Mouse (Mus musculus): ENCODE measurements around the gene Pgp. TPM values are rescaled to one million over a fixed set of nuclear protein-coding genes. Genes with fewer than 3 reads are reported as not detected.

Pgp gene
- total RNA-seq, 2 experiments from 2014 or later = 43.4 to 48.6 TPM

DNA sequence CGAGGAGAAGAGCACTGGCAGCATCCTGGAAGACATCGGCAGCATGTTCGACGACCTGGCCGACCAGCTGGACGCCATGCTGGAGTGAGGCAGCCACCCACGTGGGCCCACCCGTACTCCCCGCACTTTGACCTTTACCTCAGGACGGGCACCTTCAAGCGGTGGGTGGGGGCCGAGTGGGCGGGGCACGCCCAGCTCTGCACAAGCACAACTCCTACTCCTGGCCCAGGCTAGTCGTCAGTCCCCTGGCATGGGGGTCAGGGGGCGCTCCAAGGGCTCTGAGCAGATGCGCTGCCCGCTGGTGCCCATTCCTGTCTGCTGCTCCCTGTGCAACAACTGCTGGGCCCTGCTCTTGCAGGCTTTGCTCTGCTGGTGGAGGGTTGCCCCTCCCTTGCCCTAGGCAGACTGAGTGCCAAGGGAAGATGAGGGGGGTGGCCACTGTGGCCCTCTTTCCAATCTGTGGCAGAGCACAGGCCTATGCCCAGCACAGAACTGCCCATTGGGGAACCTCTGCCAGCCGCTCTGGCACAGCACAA, 37.0 kb downstream of the Pgp start:
- ATAC-seq (replicated peaks; ENCODE audit: low FRiP score, poor library complexity, severe bottlenecking) = no peak

DNA sequence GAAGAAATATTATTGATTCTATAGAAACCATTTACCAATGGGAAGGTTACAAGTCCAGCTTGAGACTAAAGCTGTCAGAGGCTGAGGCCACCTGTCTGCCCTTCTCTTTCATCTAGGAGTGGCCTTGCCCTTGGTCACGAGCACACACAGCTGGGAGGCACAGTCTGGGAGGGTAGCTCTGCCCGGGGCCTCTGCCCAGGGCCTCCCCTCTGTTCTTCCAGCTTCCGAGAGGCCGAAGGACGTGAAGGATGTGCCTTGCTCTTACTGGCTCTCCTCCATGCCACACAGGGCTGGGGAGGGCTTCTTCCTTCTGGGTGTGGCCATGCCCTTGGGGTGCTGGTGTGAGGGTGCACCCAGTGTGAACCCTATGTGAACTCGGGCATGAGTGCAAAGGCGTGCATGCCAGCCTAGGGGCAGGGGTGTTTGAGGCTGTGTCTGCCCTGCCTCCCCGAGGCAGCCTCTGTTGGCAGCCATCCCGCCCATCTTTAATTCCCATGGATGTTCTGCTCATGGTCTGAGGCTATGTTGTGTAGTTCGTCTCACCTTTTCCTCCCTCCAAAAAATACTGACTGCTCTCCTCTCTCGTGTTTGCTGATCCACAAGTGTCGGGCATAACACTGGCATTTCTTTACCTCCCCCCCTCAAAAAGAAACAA, 37.7 kb downstream of the Pgp start:
- ATAC-seq (replicated peaks; ENCODE audit: low FRiP score, poor library complexity, severe bottlenecking) = no peak

- peak; percentile 63 for ATAC-seq (replicated peaks; ENCODE audit: low FRiP score, poor library complexity, severe bottlenecking)
Measured at GRCm38 (mm10) chr17:24513609-24514008, 43.4 kb downstream of the Pgp start.

- ATAC-seq (replicated peaks; ENCODE audit: low FRiP score, poor library complexity, severe bottlenecking) = no peak
Measured at GRCm38 (mm10) chr17:24514270-24515257, 44.4 kb downstream of the Pgp start.

GRCm38 (mm10) chr17:24520450-24520849, 50.3 kb downstream of the Pgp start:
- ATAC-seq (replicated peaks; ENCODE audit: low FRiP score, poor library complexity, severe bottlenecking) = no peak

Other genes starting within 250 kb of the Pgp start
- gene Tedc2, start 249.5 kb upstream of the Pgp start, total RNA-seq (2015; ENCODE audit: low replicate concordance) = 13.8 and 19.8 TPM in 2 replicates
- gene Tedc2, start 249.5 kb upstream of the Pgp start, total RNA-seq (2017; ENCODE audit: low replicate concordance) = 16.2 and 17.2 TPM in 2 replicates
- 217 and 252 TPM in 2 replicates for gene Ccnf, start 218.9 kb upstream of the Pgp start, total RNA-seq (2015; ENCODE audit: low replicate concordance)
- 391 and 426 TPM in 2 replicates for gene Ccnf, start 218.9 kb upstream of the Pgp start, total RNA-seq (2017; ENCODE audit: low replicate concordance)
- gene Abca17, start 119.3 kb upstream of the Pgp start, total RNA-seq (2015; ENCODE audit: low replicate concordance) = not detected in 2 replicates
- gene Abca17, start 119.3 kb upstream of the Pgp start, total RNA-seq (2017; ENCODE audit: low replicate concordance) = not detected in 2 replicates
- gene Abca3, start 118.4 kb upstream of the Pgp start, total RNA-seq (2015; ENCODE audit: low replicate concordance) = 38.9 and 43.2 TPM in 2 replicates
- gene Abca3, start 118.4 kb upstream of the Pgp start, total RNA-seq (2017; ENCODE audit: low replicate concordance) = 45.6 and 46.2 TPM in 2 replicates
- gene Rnps1, start 55.8 kb upstream of the Pgp start, total RNA-seq (2015; ENCODE audit: low replicate concordance) = 78.6 and 100 TPM in 2 replicates
- 62.5 and 72.1 TPM in 2 replicates for gene Rnps1, start 55.8 kb upstream of the Pgp start, total RNA-seq (2017; ENCODE audit: low replicate concordance)
- gene Eci1, start 43.8 kb upstream of the Pgp start, total RNA-seq (2015; ENCODE audit: low replicate concordance) = 4.3 and 16.8 TPM in 2 replicates
- 6.2 TPM in 1 of 2 replicates, not detected in the other for gene Eci1, start 43.8 kb upstream of the Pgp start, total RNA-seq (2017; ENCODE audit: low replicate concordance)
- 4.6 and 9.0 TPM in 2 replicates for gene Dnase1l2, start 27.3 kb upstream of the Pgp start, total RNA-seq (2015; ENCODE audit: low replicate concordance)
- 1.2 and 4.0 TPM in 2 replicates for gene Dnase1l2, start 27.3 kb upstream of the Pgp start, total RNA-seq (2017; ENCODE audit: low replicate concordance)
- gene E4f1, start 79 bp upstream of the Pgp start, total RNA-seq (2015; ENCODE audit: low replicate concordance) = 34.8 and 64.5 TPM in 2 replicates
- gene E4f1, start 79 bp upstream of the Pgp start, total RNA-seq (2017; ENCODE audit: low replicate concordance) = 24.8 and 28.7 TPM in 2 replicates
- gene Bricd5, start 3.5 kb downstream of the Pgp start, total RNA-seq (2015; ENCODE audit: low replicate concordance) = not detected in 2 replicates
- gene Bricd5, start 3.5 kb downstream of the Pgp start, total RNA-seq (2017; ENCODE audit: low replicate concordance) = 2.1 TPM in 1 of 2 replicates, not detected in the other
- 6.5 and 27.7 TPM in 2 replicates for gene Mlst8, start 8.7 kb downstream of the Pgp start, total RNA-seq (2015; ENCODE audit: low replicate concordance)
- gene Mlst8, start 8.7 kb downstream of the Pgp start, total RNA-seq (2017; ENCODE audit: low replicate concordance) = 16.8 and 20.5 TPM in 2 replicates
- not detected in 2 replicates for gene Caskin1, start 18.2 kb downstream of the Pgp start, total RNA-seq (2015; ENCODE audit: low replicate concordance)
- gene Caskin1, start 18.2 kb downstream of the Pgp start, total RNA-seq (2017; ENCODE audit: low replicate concordance) = not detected in 2 replicates
- 49.0 and 54.1 TPM in 2 replicates for gene Traf7, start 57.5 kb downstream of the Pgp start, total RNA-seq (2015; ENCODE audit: low replicate concordance)
- 73.9 and 83.1 TPM in 2 replicates for gene Traf7, start 57.5 kb downstream of the Pgp start, total RNA-seq (2017; ENCODE audit: low replicate concordance)
- gene Rab26, start 63.8 kb downstream of the Pgp start, total RNA-seq (2015; ENCODE audit: low replicate concordance) = 1.1 TPM in 1 of 2 replicates, not detected in the other
- gene Rab26, start 63.8 kb downstream of the Pgp start, total RNA-seq (2017; ENCODE audit: low replicate concordance) = not detected in 2 replicates
- 11.3 and 11.9 TPM in 2 replicates for gene Pkd1, start 79.4 kb downstream of the Pgp start, total RNA-seq (2015; ENCODE audit: low replicate concordance)
- 11.7 and 22.5 TPM in 2 replicates for gene Pkd1, start 79.4 kb downstream of the Pgp start, total RNA-seq (2017; ENCODE audit: low replicate concordance)
- gene Tsc2, start 162.2 kb downstream of the Pgp start, total RNA-seq (2015; ENCODE audit: low replicate concordance) = 49.0 and 56.6 TPM in 2 replicates
- 13.5 and 28.4 TPM in 2 replicates for gene Tsc2, start 162.2 kb downstream of the Pgp start, total RNA-seq (2017; ENCODE audit: low replicate concordance)
- gene Nthl1, start 162.3 kb downstream of the Pgp start, total RNA-seq (2015; ENCODE audit: low replicate concordance) = not detected in 2 replicates
- gene Nthl1, start 162.3 kb downstream of the Pgp start, total RNA-seq (2017; ENCODE audit: low replicate concordance) = 0.39 and 1.1 TPM in 2 replicates
- 0.84 TPM in 1 of 2 replicates, not detected in the other for gene Slc9a3r2, start 179.9 kb downstream of the Pgp start, total RNA-seq (2015; ENCODE audit: low replicate concordance)
- gene Slc9a3r2, start 179.9 kb downstream of the Pgp start, total RNA-seq (2017; ENCODE audit: low replicate concordance) = not detected in 2 replicates
- gene Npw, start 188.1 kb downstream of the Pgp start, total RNA-seq (2015; ENCODE audit: low replicate concordance) = not detected in 2 replicates
- gene Npw, start 188.1 kb downstream of the Pgp start, total RNA-seq (2017; ENCODE audit: low replicate concordance) = not detected in 2 replicates
- gene Zfp598, start 199.3 kb downstream of the Pgp start, total RNA-seq (2015; ENCODE audit: low replicate concordance) = 13.4 and 18.4 TPM in 2 replicates
- gene Zfp598, start 199.3 kb downstream of the Pgp start, total RNA-seq (2017; ENCODE audit: low replicate concordance) = 9.2 and 12.0 TPM in 2 replicates
- not detected in 2 replicates for gene Syngr3, start 219.6 kb downstream of the Pgp start, total RNA-seq (2015; ENCODE audit: low replicate concordance)
- not detected in 2 replicates for gene Syngr3, start 219.6 kb downstream of the Pgp start, total RNA-seq (2017; ENCODE audit: low replicate concordance)
- gene Gfer, start 225.8 kb downstream of the Pgp start, total RNA-seq (2015; ENCODE audit: low replicate concordance) = 9.6 and 15.9 TPM in 2 replicates
- 14.0 and 15.7 TPM in 2 replicates for gene Gfer, start 225.8 kb downstream of the Pgp start, total RNA-seq (2017; ENCODE audit: low replicate concordance)
- gene Noxo1, start 225.8 kb downstream of the Pgp start, total RNA-seq (2015; ENCODE audit: low replicate concordance) = not detected in 2 replicates
- gene Noxo1, start 225.8 kb downstream of the Pgp start, total RNA-seq (2017; ENCODE audit: low replicate concordance) = not detected in 2 replicates
- gene Tbl3, start 237.3 kb downstream of the Pgp start, total RNA-seq (2015; ENCODE audit: low replicate concordance) = 5.8 and 10.1 TPM in 2 replicates
- 4.8 and 9.0 TPM in 2 replicates for gene Tbl3, start 237.3 kb downstream of the Pgp start, total RNA-seq (2017; ENCODE audit: low replicate concordance)
- gene Rnf151, start 247.7 kb downstream of the Pgp start, total RNA-seq (2015; ENCODE audit: low replicate concordance) = not detected in 2 replicates
- not detected in 2 replicates for gene Rnf151, start 247.7 kb downstream of the Pgp start, total RNA-seq (2017; ENCODE audit: low replicate concordance)
- 1,299 and 1,601 TPM in 2 replicates for gene Rps2, start 247.7 kb downstream of the Pgp start, total RNA-seq (2015; ENCODE audit: low replicate concordance)
- gene Rps2, start 247.7 kb downstream of the Pgp start, total RNA-seq (2017; ENCODE audit: low replicate concordance) = 315 and 526 TPM in 2 replicates

Data from erythroid progenitor cell, adult 5-6 weeks (primary cell).